Mouse (Mus musculus): ENCODE data around the gene Ctbp2. TPM values are rescaled to one million over a fixed set of nuclear protein-coding genes. Genes with fewer than 3 reads are reported as not detected.
"Not testable (repeated sequence)": the region's sequence is repeated elsewhere in the genome, so short reads cannot be mapped to it uniquely, and the experiment has no call there.

The Ctbp2 gene
- total RNA-seq, 2 experiments from 2014 or later = 44.1 to 47.4 TPM

GRCm38 (mm10) chr7:133114847-133115470 is 9.2 kb downstream of the Ctbp2 start:
- H3K4me3 ChIP-seq = no peak overlapping the region
- no peak for DNase-seq (ENCODE audit: low spot score in 2 of 2)
- H3K27ac ChIP-seq = no peak overlapping the region
- TF ChIP-seq CTCF (conservative IDR thresholded peaks at IDR 0.05) = no peak

GRCm38 (mm10) chr7:133113185-133113895 is 10.8 kb downstream of the Ctbp2 start:
- peak; percentile 71 for TF ChIP-seq CTCF (conservative IDR thresholded peaks at IDR 0.05)
- no peak for DNase-seq (ENCODE audit: low spot score in 2 of 2)

GRCm38 (mm10) chr7:133112351-133112831 is 11.8 kb downstream of the Ctbp2 start:
- no peak for TF ChIP-seq CTCF (conservative IDR thresholded peaks at IDR 0.05)
- Histone ChIP-seq H3K4me3 (no peak overlapping the region), H3K27ac (no peak overlapping the region)
- no peak for DNase-seq (ENCODE audit: low spot score in 2 of 2)

More at GRCm38 (mm10) chr7:133113185-133113895, 10.8 kb downstream of the Ctbp2 start:
- H3K27ac ChIP-seq = no peak overlapping the region
- H3K4me3 ChIP-seq = no peak overlapping the region

GRCm38 (mm10) chr7:133109442-133109841 is 14.7 kb downstream of the Ctbp2 start:
- no peak for TF ChIP-seq CTCF (conservative IDR thresholded peaks at IDR 0.05)

GRCm38 (mm10) chr7:133108695-133109094 is 15.5 kb downstream of the Ctbp2 start:
- TF ChIP-seq CTCF (conservative IDR thresholded peaks at IDR 0.05) = no peak
- DNase-seq (ENCODE audit: low spot score in 2 of 2) = peak in 1 of 2 experiments; percentile 52
- Histone ChIP-seq H3K27ac (no peak overlapping the region), H3K4me3 (no peak overlapping the region)

More at GRCm38 (mm10) chr7:133109442-133109841, 14.7 kb downstream of the Ctbp2 start:
- DNase-seq (ENCODE audit: low spot score in 2 of 2) = no peak
- no peak overlapping the region for H3K4me3 ChIP-seq
- no peak overlapping the region for H3K27ac ChIP-seq

- no peak for TF ChIP-seq CTCF (conservative IDR thresholded peaks at IDR 0.05)
- no peak overlapping the region for H3K27ac ChIP-seq
- DNase-seq (ENCODE audit: low spot score in 2 of 2) = no peak
- H3K4me3 ChIP-seq = no peak overlapping the region
Observed at GRCm38 (mm10) chr7:133102578-133102977, 21.6 kb downstream of the Ctbp2 start.

GRCm38 (mm10) chr7:133101070-133101469 is 23.1 kb downstream of the Ctbp2 start:
- no peak for DNase-seq (ENCODE audit: low spot score in 2 of 2)
- Histone ChIP-seq H3K27ac (no peak overlapping the region), H3K4me3 (no peak overlapping the region)
- no peak for TF ChIP-seq CTCF (conservative IDR thresholded peaks at IDR 0.05)

- TF ChIP-seq CTCF (conservative IDR thresholded peaks at IDR 0.05) = no peak
- H3K4me3 ChIP-seq = no peak overlapping the region
Observed at GRCm38 (mm10) chr7:133100178-133100577, 24.0 kb downstream of the Ctbp2 start.

GRCm38 (mm10) chr7:133099266-133099665 is 24.9 kb downstream of the Ctbp2 start:
- DNase-seq (ENCODE audit: low spot score in 2 of 2) = no peak
- no peak for TF ChIP-seq CTCF (conservative IDR thresholded peaks at IDR 0.05)
- Histone ChIP-seq H3K27ac (no peak overlapping the region), H3K4me3 (no peak overlapping the region)

More at GRCm38 (mm10) chr7:133100178-133100577, 24.0 kb downstream of the Ctbp2 start:
- DNase-seq (ENCODE audit: low spot score in 2 of 2) = no peak
- no peak overlapping the region for H3K27ac ChIP-seq

GRCm38 (mm10) chr7:133098118-133098793 is 25.9 kb downstream of the Ctbp2 start:
- no peak for DNase-seq (ENCODE audit: low spot score in 2 of 2)
- Histone ChIP-seq H3K4me3 (no peak overlapping the region), H3K27ac (no peak overlapping the region)
- TF ChIP-seq CTCF (conservative IDR thresholded peaks at IDR 0.05) = no peak

- H3K4me3 ChIP-seq; H3K27ac ChIP-seq; DNase-seq (ENCODE audit: low spot score in 2 of 2): not testable (repeated sequence)
Observed at GRCm38 (mm10) chr7:133095610-133096009, 28.5 kb downstream of the Ctbp2 start.

GRCm38 (mm10) chr7:133094711-133095495 is 29.3 kb downstream of the Ctbp2 start:
- TF ChIP-seq CTCF (conservative IDR thresholded peaks at IDR 0.05) = no peak
- DNase-seq (ENCODE audit: low spot score in 2 of 2) = no peak
- no peak overlapping the region for H3K27ac ChIP-seq
- H3K4me3 ChIP-seq = no peak overlapping the region
